Mouse (Mus musculus) cerebellum, adult 18-20 months (tissue): Measurements from ENCODE around the gene Cnih3.

Experiments used
- DNase-seq, 2 experiments: peaks; one replicate each; pipeline ENCODE4 v3.0.0; 2021

The Cnih3 gene

GRCm38 (mm10) chr1:181408086-181408975, 55.9 kb downstream of the Cnih3 start:
- DNase-seq, result peak; percentile 66 to 69

GRCm38 (mm10) chr1:181409693-181410092, 57.3 kb downstream of the Cnih3 start:
- no peak for DNase-seq

GRCm38 (mm10) chr1:181410647-181411254, 58.3 kb downstream of the Cnih3 start:
- no peak for DNase-seq

- DNase-seq, result no peak
These were observed 62.6 kb downstream of the Cnih3 start for GRCm38 (mm10) chr1:181414985-181415384.

GRCm38 (mm10) chr1:181416841-181417240, 64.4 kb downstream of the Cnih3 start:
- DNase-seq, result no peak

- no peak for DNase-seq
These were observed 65.6 kb downstream of the Cnih3 start for GRCm38 (mm10) chr1:181417937-181418523.

GRCm38 (mm10) chr1:181420080-181420536, 67.7 kb downstream of the Cnih3 start:
- no peak for DNase-seq

GRCm38 (mm10) chr1:181422796-181423195, 70.4 kb downstream of the Cnih3 start:
- no peak for DNase-seq

GRCm38 (mm10) chr1:181424922-181425321, 72.5 kb downstream of the Cnih3 start:
- DNase-seq, result no peak

GRCm38 (mm10) chr1:181425388-181425787, 73.0 kb downstream of the Cnih3 start:
- no peak for DNase-seq

- no peak for DNase-seq
These were observed 74.0 kb downstream of the Cnih3 start for GRCm38 (mm10) chr1:181426406-181426805.

GRCm38 (mm10) chr1:181433263-181433662, 80.8 kb downstream of the Cnih3 start:
- DNase-seq, result no peak

GRCm38 (mm10) chr1:181435414-181435813, 83.0 kb downstream of the Cnih3 start:
- no peak for DNase-seq

GRCm38 (mm10) chr1:181440982-181441603, 88.7 kb downstream of the Cnih3 start:
- no peak for DNase-seq

- no peak for DNase-seq
These were observed 89.3 kb downstream of the Cnih3 start for GRCm38 (mm10) chr1:181441654-181442241.

GRCm38 (mm10) chr1:181445041-181445440, 92.6 kb downstream of the Cnih3 start:
- DNase-seq, result no peak

GRCm38 (mm10) chr1:181445630-181446257, 93.3 kb downstream of the Cnih3 start:
- peak; percentile 67 to 78 for DNase-seq

GRCm38 (mm10) chr1:181446591-181447114, 94.2 kb downstream of the Cnih3 start:
- DNase-seq, result no peak

- DNase-seq, result peak in 1 of 2 experiments; percentile 20
These were observed 95.1 kb downstream of the Cnih3 start for GRCm38 (mm10) chr1:181447576-181447975.

- no peak for DNase-seq
These were observed 95.6 kb downstream of the Cnih3 start for GRCm38 (mm10) chr1:181448041-181448440.

- peak in 1 of 2 experiments; percentile 27 for DNase-seq
These were observed 100.7 kb downstream of the Cnih3 start for GRCm38 (mm10) chr1:181453106-181453505.

- DNase-seq, result no peak
These were observed 104.5 kb downstream of the Cnih3 start for GRCm38 (mm10) chr1:181456911-181457310.
